Mouse (Mus musculus) limb, embryonic 12.5 days (tissue): ENCODE results near the gene Scamp3. TPM values are rescaled to one million over a fixed set of nuclear protein-coding genes. Genes with fewer than 3 reads are reported as not detected.

Experiments used
- ATAC-seq: fragments of 200-750 bp; cut with Nextera tagmentation; 2 replicates; pipeline ENCODE4 v1.8.0; 2017; ENCODE audit warnings: low read depth, moderate TSS enrichment; ENCODE audit not compliant: insufficient number of reproducible peaks, insufficient read depth, low FRiP score, low TSS enrichment
- H3K27ac ChIP-seq: fragments of 300-500 bp; sonication (generic); 2 replicates; pipeline ENCODE4 v1.5.1; 2016; ENCODE audit warnings: mild to moderate bottlenecking, moderate library complexity
- H3K27me3 ChIP-seq: fragments of 300-500 bp; sonication (generic); 2 replicates; pipeline ENCODE4 v1.6.1; 2016; ENCODE audit warnings: mild to moderate bottlenecking, moderate library complexity
- H3K36me3 ChIP-seq: fragments of 300-500 bp; sonication (generic); 2 replicates; pipeline ENCODE4 v1.6.1; 2016; ENCODE audit warnings: mild to moderate bottlenecking, moderate library complexity
- H3K4me1 ChIP-seq: fragments of 300-500 bp; sonication (generic); replicated peaks from 2 replicates; pipeline ENCODE4 v1.6.1; 2016
- H3K4me2 ChIP-seq: fragments of 300-500 bp; sonication (generic); 2 replicates; pipeline ENCODE4 v1.6.1; 2016; ENCODE audit warnings: mild to moderate bottlenecking, moderate library complexity
- H3K4me3 ChIP-seq: fragments of 300-500 bp; sonication (generic); replicated peaks from 2 replicates; pipeline ENCODE4 v1.5.1; 2016; ENCODE audit warnings: mild to moderate bottlenecking
- H3K9ac ChIP-seq: fragments of 300-500 bp; sonication (generic); replicated peaks from 2 replicates; pipeline ENCODE4 v1.6.1; 2016; ENCODE audit warnings: mild to moderate bottlenecking, moderate library complexity
- H3K9me3 ChIP-seq: fragments of 300-500 bp; sonication (generic); 2 replicates; pipeline ENCODE4 v1.6.1; 2016; ENCODE audit warnings: mild to moderate bottlenecking, moderate library complexity
- WGBS: fragments of 180-500 bp; shearing (Covaris S2); methylation state at CpG from one replicate; pipeline ENCODE4 v1.1.7; 2016; 5-methylcytosine and 5-hydroxymethylcytosine counted together
- polyA plus RNA-seq: library from polyadenylated mRNA; unstranded; fragments of >200 nt; fragmentation: Nextera tagmentation; extraction: Ambion mirVana; gene quantifications from 2 replicates; pipeline ENCODE4 v1.2.1, GENCODE M21; 2016

Scamp3 gene
- polyA plus RNA-seq, 1 experiment from 2014 or later, result 102 TPM

DNA sequence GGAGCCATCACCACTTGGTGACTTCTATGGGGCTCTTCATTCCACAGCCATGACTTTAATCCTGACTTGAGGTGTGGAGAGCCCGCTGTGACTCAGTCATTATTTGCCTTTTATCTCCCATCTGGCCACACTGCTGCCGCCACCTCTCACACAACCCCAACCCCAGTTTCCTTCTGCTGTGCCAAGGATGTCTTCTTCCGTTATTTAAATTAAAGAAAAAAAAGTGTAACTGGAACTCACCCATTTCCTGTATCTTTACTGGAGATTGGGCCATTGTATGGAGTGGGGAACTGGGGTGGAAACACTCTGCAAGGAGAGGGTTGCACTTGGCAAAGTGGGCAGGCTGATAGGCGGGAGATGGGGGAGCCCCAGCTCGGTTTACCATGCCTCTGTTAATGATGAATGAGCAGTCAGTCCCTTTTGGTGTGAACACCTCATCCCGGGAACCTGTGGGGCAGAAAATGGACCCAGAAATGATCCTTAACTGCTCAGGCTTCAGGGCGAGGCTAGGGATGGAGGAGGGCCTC lies 5.3 kb downstream of the Scamp3 start:
- 52% methylated on average over 7 of the region's 7 CpGs for WGBS
- Histone ChIP-seq H3K27me3 (no peaks in the 10 kb centered on the region), H3K36me3 (peaks cover 47% of the 10 kb centered on the region), H3K27ac (peak overlapping the region; percentile 89), H3K9me3 (no peaks in the 10 kb centered on the region), H3K9ac (peak overlapping the region; percentile 86; the same call in 1 of the 2 replicates), H3K4me3 (peak overlapping the region; percentile 65), H3K4me1 (peaks cover 41% of the 10 kb centered on the region), H3K4me2 (peak overlapping the region; percentile 92)
- 0 out of 2 replicates have a peak, but pooled peaks have one; percentile 6 for ATAC-seq

DNA sequence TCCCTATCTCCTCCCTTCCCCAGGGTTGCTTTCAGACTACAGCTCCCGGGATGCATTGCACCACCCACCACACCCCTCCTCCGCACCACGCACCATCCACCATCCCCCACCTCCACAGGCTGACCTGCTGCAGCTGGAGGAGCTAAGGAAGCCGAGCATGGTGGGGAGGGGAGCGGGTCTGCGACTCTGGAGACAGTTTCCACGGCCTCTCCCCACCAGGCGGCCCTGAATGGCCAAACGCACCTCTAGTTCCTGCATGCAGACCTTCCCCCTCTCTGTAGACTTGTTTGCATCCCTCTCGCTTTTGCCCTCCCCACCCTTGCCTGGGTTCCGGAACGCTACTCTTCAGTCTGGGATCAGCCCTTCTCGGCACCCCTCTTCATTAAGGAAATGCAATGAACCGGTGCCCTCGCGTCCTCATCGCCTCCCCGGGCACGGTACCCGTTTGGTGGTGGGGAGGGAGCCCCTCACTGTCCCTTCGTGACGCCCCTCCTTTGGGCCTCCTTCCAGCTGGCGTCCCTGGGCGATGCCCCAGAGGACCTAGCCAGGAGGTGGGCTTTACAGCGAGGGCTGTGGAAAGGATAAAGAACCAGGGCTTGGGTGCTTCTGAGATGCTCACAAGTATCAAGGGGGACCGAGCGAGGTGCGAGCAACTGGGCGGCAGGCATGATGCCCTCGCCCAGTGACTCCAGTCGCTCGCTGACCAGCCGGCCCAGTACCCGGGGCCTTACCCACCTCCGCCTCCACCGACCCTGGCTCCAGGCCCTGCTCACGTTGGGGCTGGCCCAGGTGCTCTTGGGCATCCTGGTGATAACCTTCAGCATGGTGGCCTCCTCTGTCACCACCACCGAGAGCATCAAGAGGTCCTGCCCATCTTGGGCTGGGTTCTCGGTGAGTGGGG lies 6.0 kb downstream of the Scamp3 start, which contains the start of gene Fam189b:
Fam189b (plus strand) TSS at position 86 of the 901 bp plus-strand sequence.
- peak within 1 kb of the TSS; percentile 65 for H3K4me3 ChIP-seq
- H3K9ac ChIP-seq, result peak within 1 kb of the TSS; percentile 86
- H3K4me2 ChIP-seq, result peak within 1 kb of the TSS; percentile 92
- ATAC-seq, result peak; percentile 89
- H3K27ac ChIP-seq, result peak within 1 kb of the TSS; percentile 89
- H3K4me1 ChIP-seq, result peaks cover 39% of the 10 kb centered on the region
- H3K9me3 ChIP-seq, result no peaks in the 10 kb centered on the region
- H3K36me3 ChIP-seq, result peaks cover 54% of the 10 kb centered on the region
- WGBS, result 7% methylated on average over 39 of the region's 39 CpGs
- no peaks in the 10 kb centered on the region for H3K27me3 ChIP-seq

DNA sequence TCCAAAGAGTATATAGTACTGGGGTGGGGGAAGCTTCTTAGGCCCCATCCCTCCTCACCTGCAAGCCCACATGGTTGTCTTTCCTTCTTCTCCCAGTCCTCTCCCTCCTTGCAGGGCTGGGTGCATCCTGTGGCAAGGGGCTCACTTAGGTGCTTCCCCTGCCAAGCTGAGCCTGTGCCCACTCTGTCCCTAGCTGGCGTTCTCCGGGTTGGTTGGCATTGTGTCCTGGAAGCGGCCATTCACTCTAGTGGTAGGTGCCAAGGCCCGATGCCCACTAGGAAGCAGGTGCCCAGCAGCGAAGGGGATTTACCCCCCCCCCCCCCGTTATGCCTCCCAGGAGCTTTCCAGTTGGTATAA lies 6.7 kb downstream of the Scamp3 start:
- Histone ChIP-seq H3K4me3 (peak overlapping the region; percentile 65), H3K27me3 (no peaks in the 10 kb centered on the region), H3K9me3 (no peaks in the 10 kb centered on the region), H3K36me3 (peaks cover 59% of the 10 kb centered on the region), H3K9ac (peak overlapping the region; percentile 86), H3K4me2 (peak overlapping the region; percentile 92), H3K27ac (peak overlapping the region; percentile 89; the same call in 1 of the 2 replicates), H3K4me1 (peaks cover 33% of the 10 kb centered on the region)
- ATAC-seq, result no peak
- WGBS, result 81% methylated on average over 5 of the region's 6 CpGs

DNA sequence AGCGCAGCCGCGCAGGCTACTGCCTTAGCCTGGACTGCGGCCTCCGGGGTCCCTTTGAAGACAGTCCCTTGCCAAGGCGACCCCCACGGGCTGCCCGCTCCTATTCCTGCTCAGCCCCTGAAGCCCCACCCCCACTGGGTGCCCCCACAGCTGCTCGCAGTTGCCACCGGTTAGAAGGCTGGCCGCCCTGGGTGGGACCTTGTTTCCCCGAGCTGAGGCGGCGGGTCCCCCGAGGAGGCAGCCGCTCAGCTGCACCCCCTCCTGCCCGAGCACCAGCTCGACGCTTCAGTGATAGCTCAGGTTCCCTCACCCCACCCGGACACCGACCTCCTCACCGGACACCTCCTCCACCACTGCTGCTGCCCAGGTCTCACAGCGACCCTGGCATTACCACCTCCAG lies 9.9 kb downstream of the Scamp3 start:
- Histone ChIP-seq H3K4me2 (no peak overlapping the region), H3K9ac (no peak overlapping the region), H3K27me3 (no peaks in the 10 kb centered on the region), H3K4me1 (peaks cover 29% of the 10 kb centered on the region), H3K4me3 (no peak overlapping the region), H3K9me3 (no peaks in the 10 kb centered on the region), H3K27ac (no peak overlapping the region), H3K36me3 (peaks cover 32% of the 10 kb centered on the region)
- no peak for ATAC-seq
- WGBS, result 53% methylated on average over 23 of the region's 23 CpGs

DNA sequence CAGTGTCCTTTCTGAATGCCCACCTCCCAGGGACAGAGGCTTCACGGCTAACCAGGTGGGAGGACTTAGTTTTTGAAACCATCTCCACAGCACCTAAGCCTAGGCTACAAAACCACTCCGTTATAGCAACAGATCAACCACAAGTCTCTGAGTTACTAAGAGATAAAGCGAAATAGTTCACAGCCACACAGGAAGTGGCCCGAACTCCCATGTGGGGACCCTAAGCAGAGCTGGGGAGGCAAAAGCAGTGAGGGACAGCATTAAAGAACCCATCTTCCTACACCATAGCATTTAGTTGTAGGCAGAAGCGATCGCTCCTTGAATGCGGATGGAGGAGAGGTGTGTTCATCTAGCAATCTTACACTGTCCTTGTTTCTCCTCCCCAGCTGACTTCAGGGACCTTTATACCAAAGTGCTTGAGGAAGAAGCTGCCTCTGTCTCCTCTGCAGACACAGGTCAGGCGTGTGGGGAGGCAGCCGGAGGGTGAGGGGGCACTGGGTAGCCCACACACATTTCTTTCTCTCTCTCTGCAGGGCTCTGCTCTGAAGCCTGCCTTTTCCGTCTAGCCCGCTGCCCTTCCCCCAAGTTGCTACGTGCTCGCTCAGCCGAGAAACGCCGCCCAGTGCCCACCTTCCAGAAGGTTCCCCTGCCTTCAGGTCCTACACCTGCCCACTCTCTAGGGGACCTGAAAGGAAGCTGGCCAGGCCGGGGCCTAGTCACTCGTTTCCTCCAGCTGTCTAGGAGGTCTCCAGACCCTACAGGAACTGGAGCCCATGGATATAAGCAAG lies 10.6 kb downstream of the Scamp3 start:
- H3K9ac ChIP-seq, result no peak overlapping the region
- peaks cover 26% of the 10 kb centered on the region for H3K4me1 ChIP-seq
- H3K4me3 ChIP-seq, result no peak overlapping the region
- no peaks in the 10 kb centered on the region for H3K27me3 ChIP-seq
- peaks cover 29% of the 10 kb centered on the region for H3K36me3 ChIP-seq
- no peak overlapping the region for H3K27ac ChIP-seq
- WGBS, result 82% methylated on average over 18 of the region's 18 CpGs
- no peak overlapping the region for H3K4me2 ChIP-seq
- ATAC-seq, result no peak
- H3K9me3 ChIP-seq, result no peaks in the 10 kb centered on the region

DNA sequence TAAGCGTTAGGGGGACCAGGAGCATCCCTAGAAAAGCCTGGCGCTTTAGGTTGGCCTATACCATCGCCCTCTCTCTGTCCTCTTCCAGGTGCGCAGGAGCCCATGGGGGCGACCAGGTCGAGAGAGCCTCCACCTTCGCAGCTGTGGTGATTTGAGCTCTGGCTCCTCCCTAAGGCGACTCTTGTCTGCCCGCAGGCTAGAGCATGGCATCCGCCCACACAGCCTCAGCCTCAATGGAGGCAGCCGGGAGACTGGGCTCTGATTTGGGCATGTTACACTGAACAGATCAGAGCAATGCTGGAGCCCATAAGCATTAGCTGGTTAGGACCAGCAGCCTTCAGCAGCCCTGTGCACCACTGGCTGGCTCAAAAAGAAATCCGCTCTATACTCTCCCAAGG lies 11.2 kb downstream of the Scamp3 start:
- Histone ChIP-seq H3K27me3 (no peaks in the 10 kb centered on the region), H3K36me3 (peaks cover 29% of the 10 kb centered on the region), H3K9me3 (no peaks in the 10 kb centered on the region), H3K27ac (no peak overlapping the region), H3K9ac (no peak overlapping the region), H3K4me1 (peaks cover 23% of the 10 kb centered on the region), H3K4me2 (no peak overlapping the region), H3K4me3 (no peak overlapping the region)
- no peak for ATAC-seq
- WGBS, result 72% methylated on average over 12 of the region's 12 CpGs

DNA sequence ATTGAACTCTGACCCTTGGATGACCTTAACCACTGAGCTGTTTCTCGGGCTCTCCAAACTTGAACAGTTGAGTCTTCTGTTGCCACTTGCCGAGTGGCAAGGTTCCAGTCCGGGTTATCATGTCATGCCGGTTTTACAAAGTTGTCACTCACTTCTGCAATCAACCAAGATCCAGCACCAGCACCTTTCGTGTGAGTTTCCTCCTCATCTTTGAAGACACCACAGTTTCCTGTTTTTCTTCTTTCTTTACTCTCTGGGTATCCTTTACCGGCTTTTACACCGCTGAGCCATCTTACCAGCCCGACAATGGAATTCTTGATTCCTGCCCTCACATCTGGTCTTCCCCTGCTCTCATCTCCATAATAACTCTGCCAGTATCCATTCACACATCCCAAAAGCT lies 13.2 kb downstream of the Scamp3 start:
- H3K4me1 ChIP-seq, result peaks cover 3% of the 10 kb centered on the region
- no peak overlapping the region for H3K4me2 ChIP-seq
- H3K36me3 ChIP-seq, result peaks cover 29% of the 10 kb centered on the region
- WGBS, result 88% methylated on average over 8 of the region's 8 CpGs
- no peak overlapping the region for H3K4me3 ChIP-seq
- H3K27ac ChIP-seq, result no peak overlapping the region
- H3K9me3 ChIP-seq, result no peaks in the 10 kb centered on the region
- H3K9ac ChIP-seq, result no peak overlapping the region
- no peak for ATAC-seq
- H3K27me3 ChIP-seq, result no peaks in the 10 kb centered on the region

DNA sequence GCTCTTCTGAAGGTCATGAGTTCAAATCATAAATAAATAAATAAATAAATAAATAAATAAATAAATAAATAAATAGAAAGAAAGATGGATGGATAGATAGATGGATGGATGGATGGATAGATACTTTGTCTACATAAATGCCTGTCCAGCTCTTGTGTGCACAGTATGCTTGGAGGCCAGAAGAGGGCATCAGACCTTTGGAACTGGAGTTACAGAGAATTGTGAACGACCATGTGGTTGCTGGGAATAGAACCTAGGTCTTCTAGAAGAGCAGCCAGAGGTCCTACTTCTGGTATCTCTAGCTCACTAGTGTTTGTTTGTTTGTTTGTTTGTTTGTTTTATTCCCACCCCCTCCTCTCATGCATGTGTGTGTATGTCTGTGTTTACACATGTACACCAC lies 16.1 kb downstream of the Scamp3 start:
- Histone ChIP-seq H3K4me3 (no peak overlapping the region), H3K27ac (no peak overlapping the region), H3K4me2 (no peak overlapping the region), H3K9ac (no peak overlapping the region), H3K9me3 (no peaks in the 10 kb centered on the region), H3K27me3 (no peaks in the 10 kb centered on the region), H3K4me1 (peaks cover 8% of the 10 kb centered on the region), H3K36me3 (peaks cover 11% of the 10 kb centered on the region)
- no peak for ATAC-seq
- WGBS, result 62% methylated on average over 1 of the region's 1 CpGs

DNA sequence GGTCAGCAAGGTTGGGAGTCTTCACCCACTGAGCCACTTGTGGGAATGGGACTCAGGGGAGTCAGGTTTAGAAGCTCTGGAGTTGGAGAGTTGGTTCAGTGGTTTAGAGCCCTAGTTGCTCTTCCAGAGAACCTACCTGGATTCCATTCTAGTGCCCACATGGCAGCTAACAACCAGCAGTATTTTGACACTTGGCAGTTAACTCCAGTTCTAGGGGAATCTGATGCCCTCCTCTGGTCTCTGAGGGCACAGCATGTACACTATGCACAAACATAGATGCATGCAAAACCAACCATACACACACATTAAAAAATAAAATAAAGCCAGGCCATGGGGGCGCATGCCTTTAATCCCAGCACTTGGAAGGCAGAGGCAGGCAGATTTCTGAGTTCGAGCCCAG lies 16.6 kb downstream of the Scamp3 start:
- Histone ChIP-seq H3K27me3 (no peaks in the 10 kb centered on the region), H3K27ac (no peak overlapping the region), H3K4me3 (no peak overlapping the region), H3K9ac (no peak overlapping the region), H3K4me2 (no peak overlapping the region), H3K4me1 (peaks cover 8% of the 10 kb centered on the region), H3K9me3 (no peaks in the 10 kb centered on the region), H3K36me3 (peaks cover 6% of the 10 kb centered on the region)
- WGBS, result 88% methylated on average over 2 of the region's 2 CpGs
- no peak for ATAC-seq

DNA sequence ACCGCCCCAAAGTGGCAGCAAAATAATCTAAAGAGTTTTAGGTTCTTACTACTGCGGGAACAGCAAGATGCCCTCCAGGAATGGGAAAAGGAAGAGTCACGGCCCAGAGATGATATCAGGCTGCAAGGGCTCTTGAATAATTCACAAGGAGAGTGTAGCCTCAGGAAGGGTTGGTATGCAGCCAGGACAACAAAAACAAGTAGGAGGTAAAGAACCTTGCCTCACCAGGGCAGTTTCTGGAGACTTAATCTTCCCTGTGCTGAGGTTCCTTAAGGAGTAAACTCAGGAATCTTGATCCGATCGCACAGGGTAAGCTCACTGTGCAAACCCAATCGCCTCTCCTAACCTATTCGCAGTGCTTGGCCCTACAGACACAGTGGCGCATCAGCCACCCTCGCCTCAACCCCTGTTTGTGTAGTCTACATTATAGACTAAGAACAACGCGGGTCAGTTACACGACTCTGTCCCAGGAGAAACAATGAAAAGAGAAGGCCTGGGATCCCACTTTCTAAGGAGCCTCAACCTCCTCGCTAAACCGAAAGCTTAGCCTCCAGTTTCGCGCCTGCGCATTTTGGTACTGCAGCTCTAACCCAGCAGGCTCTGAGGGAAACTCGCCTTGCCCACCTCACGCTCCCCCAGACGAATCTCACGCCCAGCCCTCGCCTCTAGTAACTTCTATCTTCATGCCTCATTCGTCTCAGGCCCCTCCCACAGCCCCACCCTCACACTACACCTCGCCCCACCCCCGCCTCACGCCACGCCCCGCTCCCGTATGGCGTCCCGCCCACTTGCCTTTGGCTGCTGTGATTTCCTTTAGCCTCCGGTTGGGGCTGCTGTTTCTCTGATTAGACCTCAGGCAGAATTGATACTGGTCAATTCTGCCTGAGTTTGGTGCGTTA lies 19.0 kb downstream of the Scamp3 start:
- H3K9me3 ChIP-seq, result no peaks in the 10 kb centered on the region
- H3K9ac ChIP-seq, result peak overlapping the region; percentile 53
- no peaks in the 10 kb centered on the region for H3K27me3 ChIP-seq
- peaks cover 8% of the 10 kb centered on the region for H3K4me1 ChIP-seq
- peak overlapping the region; percentile 37 for H3K4me3 ChIP-seq
- peak overlapping the region; percentile 89 for H3K27ac ChIP-seq
- H3K36me3 ChIP-seq, result no peaks in the 10 kb centered on the region
- peak overlapping the region; percentile 63 for H3K4me2 ChIP-seq
- WGBS, result 10% methylated on average over 33 of the region's 33 CpGs
- ATAC-seq, result peak; percentile 96
